Mouse (Mus musculus) hindbrain, embryonic 10.5 days (tissue): ENCODE measurements around the gene Bscl2. TPM values are rescaled to one million over a fixed set of nuclear protein-coding genes. Genes with fewer than 3 reads are reported as not detected.
A peak's percentile ranks its signal among the peaks of the same experiment; 100 is the strongest.
"Not testable (repeated sequence)": the region's sequence is repeated elsewhere in the genome, so short reads cannot be mapped to it uniquely, and the experiment has no call there.

Experiments used
- DNase-seq: peaks from one replicate; pipeline ENCODE4 v3.0.0-alpha.2; 2017; ENCODE audit warnings: low spot score
- H3K27ac ChIP-seq: fragments of 300-500 bp; sonication (generic); 2 replicates; pipeline ENCODE4 v1.5.1; 2016; ENCODE audit warnings: mild to moderate bottlenecking, moderate library complexity
- H3K27me3 ChIP-seq: fragments of 300-500 bp; sonication (generic); 2 replicates; pipeline ENCODE4 v1.6.1; 2016; ENCODE audit warnings: mild to moderate bottlenecking; ENCODE audit not compliant: poor library complexity, insufficient read depth, severe bottlenecking
- H3K36me3 ChIP-seq: fragments of 300-500 bp; sonication (generic); 2 replicates; pipeline ENCODE4 v1.6.1; 2016; ENCODE audit warnings: mild to moderate bottlenecking, moderate library complexity
- H3K4me1 ChIP-seq: fragments of 300-500 bp; sonication (generic); replicated peaks from 2 replicates; pipeline ENCODE4 v1.6.1; 2016; ENCODE audit warnings: mild to moderate bottlenecking
- H3K4me3 ChIP-seq: fragments of 300-500 bp; sonication (generic); 2 replicates; pipeline ENCODE4 v1.5.1; 2016; ENCODE audit warnings: mild to moderate bottlenecking, moderate library complexity
- H3K9me3 ChIP-seq: fragments of 300-500 bp; sonication (generic); 2 replicates; pipeline ENCODE4 v1.6.1; 2016; ENCODE audit warnings: mild to moderate bottlenecking, moderate library complexity
- WGBS: fragments of 180-500 bp; shearing (Covaris S2); methylation state at CpG from one replicate; pipeline ENCODE4 v1.1.7; 2016; 5-methylcytosine and 5-hydroxymethylcytosine counted together
- polyA plus RNA-seq: library from polyadenylated mRNA; unstranded; fragments of >200 nt; fragmentation: Nextera tagmentation; extraction: Ambion mirVana; gene quantifications from 2 replicates; pipeline ENCODE4 v1.2.1, GENCODE M21; 2016

The Bscl2 gene
- polyA plus RNA-seq, 1 experiment from 2014 or later = 64.3 TPM

DNA sequence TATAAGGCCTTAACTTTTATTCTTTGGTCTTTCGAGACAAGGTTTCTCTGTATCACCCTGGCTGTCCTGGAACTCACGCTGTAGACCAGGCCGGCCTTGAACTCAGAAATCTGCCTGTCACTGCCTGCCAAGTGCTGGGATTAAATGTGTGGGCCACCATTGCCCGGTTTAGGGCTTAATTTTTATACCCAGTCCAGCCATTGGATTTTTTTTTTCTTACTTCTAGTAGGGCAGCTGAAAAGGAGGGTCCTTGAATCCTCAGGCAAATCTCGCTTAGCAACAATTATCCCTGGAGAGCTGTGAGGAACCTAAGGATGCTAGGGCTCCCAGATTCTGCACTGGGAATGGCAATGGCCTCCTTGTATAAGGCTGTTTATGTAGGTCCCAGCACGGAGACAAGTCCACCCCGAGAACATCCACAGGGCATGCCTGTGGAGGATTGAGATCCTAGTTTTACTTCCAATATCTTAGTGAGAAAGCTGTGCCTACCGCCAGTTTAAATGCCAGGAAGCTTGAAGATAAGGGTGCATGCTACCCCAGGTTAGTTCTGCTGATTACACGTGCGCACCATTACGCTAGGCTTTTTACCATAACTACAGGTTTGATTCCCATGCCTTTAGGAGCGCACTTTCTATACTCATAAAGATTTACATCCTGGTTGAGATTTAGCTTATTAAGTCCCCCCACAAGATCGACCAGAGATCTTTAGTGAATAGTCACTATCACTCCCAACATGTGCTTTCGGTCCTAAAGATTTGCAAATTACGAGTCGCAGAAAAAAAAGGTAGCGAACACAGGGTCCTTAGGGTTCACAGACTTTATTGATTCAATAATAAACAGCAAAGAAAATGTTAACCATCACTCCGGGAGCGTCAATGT, 50.6 kb downstream of the Bscl2 start:
- Histone ChIP-seq H3K36me3 (peaks cover 19% of the 10 kb centered on the region), H3K27me3 (no peaks in the 10 kb centered on the region), H3K9me3 (no peaks in the 10 kb centered on the region), H3K4me1 (peaks cover 21% of the 10 kb centered on the region), H3K27ac (peak overlapping the region; percentile 94), H3K4me3 (peak overlapping the region; percentile 74)
- WGBS = 16% methylated on average over 19 of the region's 19 CpGs
- DNase-seq = no peak

DNA sequence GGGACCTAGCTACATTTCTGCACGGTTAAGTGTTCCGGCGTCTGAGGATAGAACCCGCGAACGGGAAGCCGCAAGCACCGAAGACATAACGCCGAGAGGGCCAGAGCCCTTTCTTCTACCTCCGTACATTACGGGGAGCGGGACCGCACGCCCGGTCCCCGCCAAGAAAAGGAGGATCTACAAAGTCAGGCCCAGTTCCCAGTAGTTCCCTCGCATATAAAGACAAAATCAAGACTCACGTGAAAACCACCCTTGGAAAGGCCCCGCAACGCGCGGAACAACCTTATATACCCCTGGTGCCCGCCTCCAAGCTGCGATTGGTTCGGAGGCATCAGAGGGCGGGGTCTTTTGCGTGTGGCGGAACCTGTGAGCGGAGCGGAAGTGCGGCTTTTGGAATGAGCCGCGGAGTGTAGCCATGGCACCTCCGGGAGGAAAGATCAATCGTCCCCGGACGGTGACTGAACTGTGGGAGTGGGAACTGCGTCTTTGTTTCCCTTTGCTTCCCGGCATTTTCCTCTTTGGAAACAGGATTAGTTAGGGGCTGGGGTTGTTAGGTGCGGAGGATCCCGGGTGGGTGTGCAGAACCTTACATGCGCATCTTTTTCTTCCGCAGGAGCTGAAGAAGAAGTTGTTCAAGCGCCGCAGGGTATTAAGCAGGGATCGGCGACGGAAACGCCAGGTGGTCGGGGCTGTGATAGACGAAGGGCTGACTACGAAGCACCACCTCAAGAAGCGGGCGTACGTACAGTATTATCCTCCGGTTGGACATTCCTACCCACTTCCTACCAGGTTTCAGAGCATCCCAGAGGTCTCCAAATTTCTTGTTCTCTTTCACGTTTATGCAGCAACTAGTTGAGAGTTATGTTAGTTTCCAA, 51.5 kb downstream of the Bscl2 start, which contains the start of the genes 1810009A15Rik and Gm49416:
Gene 1810009A15Rik (plus strand): TSS at position 343 of the 875 bp plus-strand sequence.
Gene Gm49416 (plus strand): TSS at position 416 of the 875 bp plus-strand sequence.
- WGBS = 1% methylated on average over 58 of the region's 58 CpGs
- Histone ChIP-seq H3K36me3 (peaks cover 19% of the 10 kb centered on the region), H3K4me1 (peaks cover 27% of the 10 kb centered on the region), H3K27ac (peak within 1 kb of the TSS; percentile 94), H3K4me3 (peak within 1 kb of the TSS; percentile 74), H3K27me3 (no peaks in the 10 kb centered on the region), H3K9me3 (no peaks in the 10 kb centered on the region)
- DNase-seq = peak; percentile 97

DNA sequence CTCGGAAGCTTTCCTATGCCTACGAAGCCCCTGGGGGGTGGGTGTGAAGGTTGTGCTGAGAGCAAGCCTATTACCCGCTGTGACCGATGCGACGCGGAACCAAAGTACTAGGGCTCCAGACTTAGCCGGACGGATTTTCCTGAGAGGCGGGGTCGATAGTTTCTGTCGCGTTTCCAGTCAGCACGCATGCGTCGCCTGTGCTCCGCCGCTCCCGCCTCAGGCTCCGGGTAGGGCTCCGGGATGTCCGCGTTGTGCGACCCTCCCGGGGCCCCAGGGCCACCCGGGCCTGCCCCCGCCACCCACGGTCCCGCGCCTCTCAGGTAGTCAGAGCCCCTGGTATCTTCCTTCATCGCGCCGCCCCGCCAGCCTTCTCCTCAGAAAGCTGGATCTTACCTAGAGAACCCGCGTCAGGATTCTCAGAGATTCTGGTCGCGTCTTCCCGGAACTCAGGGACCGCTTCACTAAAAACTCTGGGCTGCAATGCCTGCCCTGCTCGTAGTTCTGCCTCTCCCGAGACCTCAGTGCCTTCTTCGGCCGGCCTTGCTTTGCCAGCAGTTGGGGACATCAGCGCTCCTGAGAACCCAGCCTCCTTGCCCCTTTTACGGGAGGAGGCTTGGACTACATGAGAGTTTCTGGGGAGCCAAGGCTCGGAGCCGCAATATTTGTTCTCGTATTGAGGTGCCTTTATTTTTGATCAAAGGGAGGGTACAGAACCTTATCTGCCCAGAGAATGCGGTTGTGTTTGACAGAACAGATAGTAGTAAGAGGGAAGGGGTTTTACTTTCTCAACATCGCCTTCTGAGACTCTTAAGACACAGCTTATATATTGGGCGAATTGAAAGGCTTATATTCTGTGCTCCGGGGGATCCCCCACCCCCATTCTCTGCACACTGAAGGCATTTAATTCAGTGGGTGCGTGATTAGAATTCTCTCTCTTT, 55.8 kb downstream of the Bscl2 start, which contains the start of gene Ints5:
Gene Ints5 (plus strand): TSS at position 177 of the 938 bp plus-strand sequence.
- 3% methylated on average over 54 of the region's 54 CpGs for WGBS
- peaks cover 47% of the 10 kb centered on the region for H3K36me3 ChIP-seq
- peak; percentile 86 for DNase-seq

DNA sequence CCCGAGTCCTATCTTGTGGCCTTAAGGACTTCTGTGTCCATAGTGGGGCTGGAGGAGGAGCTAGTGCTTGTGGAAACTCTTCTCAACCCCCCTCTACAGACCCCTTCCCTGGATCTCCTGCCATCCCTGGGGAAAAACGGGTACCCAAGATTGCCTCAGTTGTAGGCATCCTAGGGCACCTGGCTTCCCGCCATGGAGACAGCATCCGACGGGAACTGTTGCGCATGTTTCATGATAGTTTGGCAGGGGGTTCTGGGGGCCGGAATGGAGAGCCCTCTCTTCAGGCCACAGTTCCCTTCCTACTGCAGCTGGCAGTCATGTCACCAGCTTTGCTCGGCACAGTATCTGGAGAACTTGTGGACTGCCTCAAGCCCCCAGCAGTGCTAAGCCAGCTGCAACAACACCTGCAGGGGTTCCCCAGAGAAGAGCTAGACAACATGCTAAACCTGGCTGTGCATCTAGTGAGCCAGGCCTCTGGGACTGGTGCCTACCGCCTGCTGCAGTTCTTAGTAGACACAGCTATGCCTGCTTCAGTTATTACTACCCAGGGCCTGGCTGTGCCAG, 58.2 kb downstream of the Bscl2 start:
- no peak overlapping the region; the same call in 1 of the 2 replicates for H3K27ac ChIP-seq
- H3K9me3 ChIP-seq = no peaks in the 10 kb centered on the region
- 92% methylated on average over 9 of the region's 9 CpGs for WGBS
- H3K27me3 ChIP-seq = no peaks in the 10 kb centered on the region
- no peak for DNase-seq
- peaks cover 47% of the 10 kb centered on the region for H3K36me3 ChIP-seq
- peaks cover 51% of the 10 kb centered on the region for H3K4me1 ChIP-seq
- H3K4me3 ChIP-seq = peak overlapping the region; percentile 20; the same call in 1 of the 2 replicates

More for the DNA sequence above, 55.8 kb downstream of the Bscl2 start, which contains the start of gene Ints5:
- Histone ChIP-seq H3K27ac (peak within 1 kb of the TSS; percentile 96), H3K4me3 (peak within 1 kb of the TSS; percentile 79), H3K27me3 (no peaks in the 10 kb centered on the region), H3K9me3 (no peaks in the 10 kb centered on the region), H3K4me1 (peaks cover 46% of the 10 kb centered on the region)

DNA sequence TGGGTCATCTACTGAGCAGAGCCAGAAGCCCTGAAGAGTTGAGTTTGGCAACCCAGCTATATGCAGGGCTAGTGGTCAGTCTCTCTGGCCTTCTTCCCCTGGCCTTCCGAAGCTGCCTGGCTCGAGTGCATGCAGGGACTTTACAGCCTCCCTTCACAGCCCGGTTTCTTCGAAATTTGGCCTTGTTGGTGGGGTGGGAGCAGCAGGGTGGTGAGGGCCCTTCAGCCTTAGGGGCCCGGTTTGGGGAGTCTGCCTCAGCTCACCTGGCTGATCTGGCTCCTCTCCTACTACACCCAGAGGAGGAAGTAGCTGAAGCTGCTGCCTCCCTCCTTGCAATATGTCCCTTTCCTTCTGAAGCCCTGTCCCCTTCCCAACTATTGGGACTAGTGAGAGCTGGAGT, 59.0 kb downstream of the Bscl2 start:
- not testable (repeated sequence) for H3K27me3 ChIP-seq, DNase-seq, H3K9me3 ChIP-seq
- 0 out of 2 replicates have a peak overlapping the region, but pooled peaks have one; percentile 5 for H3K27ac ChIP-seq
- H3K4me1 ChIP-seq = peaks cover 51% of the 10 kb centered on the region
- WGBS = 95% methylated on average over 5 of the region's 5 CpGs
- H3K4me3 ChIP-seq = peak overlapping the region; percentile 20; the same call in 1 of the 2 replicates
- H3K36me3 ChIP-seq = peaks cover 47% of the 10 kb centered on the region

DNA sequence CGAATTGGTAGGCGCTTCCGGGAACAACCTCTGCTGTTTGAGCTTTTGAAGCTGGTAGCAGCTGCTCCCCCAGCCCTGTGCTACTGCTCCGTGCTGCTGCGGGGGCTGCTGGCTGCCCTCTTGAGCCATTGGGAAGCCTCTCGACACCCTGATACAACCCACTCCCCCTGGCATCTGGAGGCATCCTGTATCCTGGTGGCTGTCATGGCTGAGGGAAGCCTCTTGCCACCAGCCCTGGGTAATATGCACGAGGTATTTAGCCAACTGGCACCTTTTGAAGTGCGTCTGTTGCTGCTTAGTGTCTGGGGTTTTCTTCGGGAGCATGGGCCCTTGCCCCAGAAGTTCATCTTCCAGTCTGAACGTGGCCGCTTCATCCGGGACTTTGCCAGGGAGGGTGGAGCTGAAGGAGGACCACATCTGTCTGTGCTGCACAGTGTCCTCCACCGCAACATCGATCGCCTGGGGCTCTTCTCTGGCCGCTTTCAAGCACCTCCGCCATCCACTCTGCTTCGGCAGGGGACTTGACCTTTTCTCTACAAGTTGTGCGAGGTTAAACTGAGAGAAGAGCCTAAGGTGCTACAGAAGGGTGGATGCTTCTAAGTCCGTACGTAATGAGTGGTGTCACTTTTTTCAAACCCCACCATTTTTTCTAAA, 60.1 kb downstream of the Bscl2 start:
- Histone ChIP-seq H3K27ac (peak overlapping the region; percentile 96), H3K36me3 (peaks cover 53% of the 10 kb centered on the region), H3K4me1 (peaks cover 51% of the 10 kb centered on the region), H3K4me3 (peak overlapping the region; percentile 92)
- 26% methylated on average over 21 of the region's 21 CpGs for WGBS
- not testable (repeated sequence) for H3K9me3 ChIP-seq, H3K27me3 ChIP-seq
- peak; percentile 55 for DNase-seq

DNA sequence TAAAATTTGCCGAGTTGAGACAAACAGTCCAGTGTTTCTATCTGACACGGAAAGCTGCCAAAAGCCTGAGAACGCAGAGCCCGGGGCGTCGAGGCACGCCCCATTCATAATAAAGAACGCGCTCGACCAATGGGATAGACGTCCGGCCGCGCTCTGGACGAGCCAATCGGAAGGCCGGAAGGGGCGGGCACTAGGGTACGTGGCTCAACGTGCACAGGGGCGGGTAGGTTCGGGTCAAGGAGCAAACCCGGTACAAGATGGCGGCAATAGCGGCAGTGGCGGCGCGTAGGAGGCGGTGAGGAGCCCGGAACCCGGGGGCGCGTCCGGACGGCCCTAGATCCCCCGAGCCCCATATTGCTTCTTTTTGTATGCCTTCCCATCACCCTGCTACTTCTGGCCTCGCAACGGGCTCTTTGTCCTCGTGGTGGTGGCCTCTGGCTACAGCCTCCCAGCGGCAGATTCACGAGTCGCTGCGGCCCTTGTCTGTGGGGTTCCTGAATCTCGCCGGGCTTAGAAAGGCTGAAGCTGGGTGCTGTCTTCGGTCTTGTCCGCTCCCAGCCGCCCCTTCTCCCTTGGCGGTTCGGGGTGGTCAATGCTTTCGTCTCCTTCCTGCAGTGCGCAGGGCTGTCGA, 60.7 kb downstream of the Bscl2 start, which contains the start of gene Ganab:
Gene Ganab (plus strand): TSS at position 207 of the 631 bp plus-strand sequence.
- WGBS = under 1% methylated on average over 53 of the region's 53 CpGs
- H3K4me1 ChIP-seq = peaks cover 47% of the 10 kb centered on the region
- no peaks in the 10 kb centered on the region for H3K27me3 ChIP-seq
- peak within 1 kb of the TSS; percentile 96 for H3K27ac ChIP-seq
- no peaks in the 10 kb centered on the region for H3K9me3 ChIP-seq
- DNase-seq = peak; percentile 96
- peaks cover 59% of the 10 kb centered on the region for H3K36me3 ChIP-seq
- H3K4me3 ChIP-seq = peak within 1 kb of the TSS; percentile 92

Other genes with a start within 250 kb of the Bscl2 start
- 0.09 and 0.21 TPM in 2 replicates for gene Slc22a8, start 246.2 kb upstream of the Bscl2 start, polyA plus RNA-seq
- gene Slc22a6, start 219.4 kb upstream of the Bscl2 start, polyA plus RNA-seq = 0.14 and 0.16 TPM in 2 replicates
- 0.05 TPM in 2 replicates for gene Chrm1, start 173.7 kb upstream of the Bscl2 start, polyA plus RNA-seq
- 128 and 146 TPM in 2 replicates for gene Slc3a2, start 114.1 kb upstream of the Bscl2 start, polyA plus RNA-seq
- gene Wdr74, start 101.6 kb upstream of the Bscl2 start, polyA plus RNA-seq = 112 and 115 TPM in 2 replicates
- 2.8 and 2.9 TPM in 2 replicates for gene 1700092M07Rik, start 96.7 kb upstream of the Bscl2 start, polyA plus RNA-seq
- 95.6 and 106 TPM in 2 replicates for gene Stx5a, start 96.1 kb upstream of the Bscl2 start, polyA plus RNA-seq
- 233 and 249 TPM in 2 replicates for gene Nxf1, start 80.4 kb upstream of the Bscl2 start, polyA plus RNA-seq
- 185 and 220 TPM in 2 replicates for gene Tmem223, start 66.5 kb upstream of the Bscl2 start, polyA plus RNA-seq
- gene Tmem179b, start 63.0 kb upstream of the Bscl2 start, polyA plus RNA-seq = 51.7 and 54.4 TPM in 2 replicates
- 43.8 and 44.2 TPM in 2 replicates for gene Taf6l, start 51.0 kb upstream of the Bscl2 start, polyA plus RNA-seq
- 189 and 194 TPM in 2 replicates for gene Polr2g, start 38.9 kb upstream of the Bscl2 start, polyA plus RNA-seq
- gene Zbtb3, start 34.9 kb upstream of the Bscl2 start, polyA plus RNA-seq = 7.2 and 8.3 TPM in 2 replicates
- 52.0 and 67.5 TPM in 2 replicates for gene Ttc9c, start 18.1 kb upstream of the Bscl2 start, polyA plus RNA-seq
- 4.1 and 4.5 TPM in 2 replicates for gene Hnrnpul2, start 17.5 kb upstream of the Bscl2 start, polyA plus RNA-seq
- gene AC129217.1, start 7.7 kb upstream of the Bscl2 start, polyA plus RNA-seq = 0.31 TPM in 1 of 2 replicates, not detected in the other
- 66.7 and 140 TPM in 2 replicates for gene Gng3, start 1.7 kb downstream of the Bscl2 start, polyA plus RNA-seq
- gene Lrrn4cl, start 13.3 kb downstream of the Bscl2 start, polyA plus RNA-seq = 0.44 and 0.47 TPM in 2 replicates
- 201 and 202 TPM in 2 replicates for gene Ubxn1, start 34.0 kb downstream of the Bscl2 start, polyA plus RNA-seq
- 57.9 and 62.5 TPM in 2 replicates for gene Uqcc3, start 43.5 kb downstream of the Bscl2 start, polyA plus RNA-seq
- gene Lbhd1, start 46.3 kb downstream of the Bscl2 start, polyA plus RNA-seq = 111 and 112 TPM in 2 replicates
- not detected in 2 replicates for gene Gm49403, start 46.5 kb downstream of the Bscl2 start, polyA plus RNA-seq
- gene 1810009A15Rik, start 51.4 kb downstream of the Bscl2 start, polyA plus RNA-seq = 139 and 159 TPM in 2 replicates
- 0.22 TPM in 1 of 2 replicates, not detected in the other for gene Gm49416, start 51.5 kb downstream of the Bscl2 start, polyA plus RNA-seq
- 56.4 and 60.3 TPM in 2 replicates for gene Ints5, start 55.5 kb downstream of the Bscl2 start, polyA plus RNA-seq
- 113 and 125 TPM in 2 replicates for gene Ganab, start 60.6 kb downstream of the Bscl2 start, polyA plus RNA-seq
- gene B3gat3, start 82.9 kb downstream of the Bscl2 start, polyA plus RNA-seq = 63.1 and 78.0 TPM in 2 replicates
- 3.4 and 4.2 TPM in 2 replicates for gene Rom1, start 91.9 kb downstream of the Bscl2 start, polyA plus RNA-seq
- gene Eml3, start 92.1 kb downstream of the Bscl2 start, polyA plus RNA-seq = 21.3 and 24.9 TPM in 2 replicates
- 178 and 184 TPM in 2 replicates for gene Mta2, start 104.4 kb downstream of the Bscl2 start, polyA plus RNA-seq
- 39.3 and 41.2 TPM in 2 replicates for gene Tut1, start 116.4 kb downstream of the Bscl2 start, polyA plus RNA-seq
- 402 and 497 TPM in 2 replicates for gene Eef1g, start 129.6 kb downstream of the Bscl2 start, polyA plus RNA-seq
- 8.1 and 11.0 TPM in 2 replicates for gene Ahnak, start 151.8 kb downstream of the Bscl2 start, polyA plus RNA-seq